Mouse (Mus musculus) layer of hippocampus, adult 18-20 months (tissue): ENCODE measurements around the gene Ptges3. TPM values are rescaled to one million over a fixed set of nuclear protein-coding genes. Genes with fewer than 3 reads are reported as not detected.
"Not testable (repeated sequence)": the region's sequence is repeated elsewhere in the genome, so short reads cannot be mapped to it uniquely, and the experiment has no call there.

ENCODE experiments used
- DNase-seq, 2 experiments: peaks; one replicate each; pipeline ENCODE4 v3.0.0; 2022; ENCODE audit warnings: low spot score in 2 of 2
- total RNA-seq, 2 experiments: library from RNA; stranded (reverse); gene quantifications; 2 replicates each; pipeline ENCODE4 v1.2.3; 2021

Gene Ptges3
- total RNA-seq, 2 experiments from 2014 or later: 146 to 153 TPM

GRCm38 (mm10) chr10:128058184-128058583 lies 570 bp upstream of the Ptges3 start:
- DNase-seq: no peak

- DNase-seq: peak; percentile 21 to 47
Measured at GRCm38 (mm10) chr10:128059207-128059981, 640 bp downstream of the Ptges3 start.

DNA sequence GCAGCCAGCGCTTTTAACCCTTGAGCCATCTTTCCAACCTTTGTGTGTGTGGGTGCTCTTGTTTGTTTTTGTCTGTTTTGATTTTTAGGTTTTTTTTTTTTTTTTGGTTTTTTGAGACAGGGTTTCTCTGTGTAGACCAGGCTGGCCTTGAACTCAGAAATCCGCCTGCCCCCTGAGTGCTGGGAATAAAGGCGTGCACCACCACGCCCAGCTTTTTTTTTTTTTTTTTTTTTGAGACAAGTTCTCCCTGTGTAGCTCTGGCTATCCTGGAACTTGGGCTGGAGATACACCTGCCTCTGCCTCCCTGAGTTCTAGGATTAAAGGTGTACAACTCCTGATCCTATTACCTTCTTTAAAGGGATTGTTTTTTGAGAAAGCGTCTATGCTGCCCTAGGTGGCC lies 2.4 kb downstream of the Ptges3 start:
- no peak for DNase-seq

DNA sequence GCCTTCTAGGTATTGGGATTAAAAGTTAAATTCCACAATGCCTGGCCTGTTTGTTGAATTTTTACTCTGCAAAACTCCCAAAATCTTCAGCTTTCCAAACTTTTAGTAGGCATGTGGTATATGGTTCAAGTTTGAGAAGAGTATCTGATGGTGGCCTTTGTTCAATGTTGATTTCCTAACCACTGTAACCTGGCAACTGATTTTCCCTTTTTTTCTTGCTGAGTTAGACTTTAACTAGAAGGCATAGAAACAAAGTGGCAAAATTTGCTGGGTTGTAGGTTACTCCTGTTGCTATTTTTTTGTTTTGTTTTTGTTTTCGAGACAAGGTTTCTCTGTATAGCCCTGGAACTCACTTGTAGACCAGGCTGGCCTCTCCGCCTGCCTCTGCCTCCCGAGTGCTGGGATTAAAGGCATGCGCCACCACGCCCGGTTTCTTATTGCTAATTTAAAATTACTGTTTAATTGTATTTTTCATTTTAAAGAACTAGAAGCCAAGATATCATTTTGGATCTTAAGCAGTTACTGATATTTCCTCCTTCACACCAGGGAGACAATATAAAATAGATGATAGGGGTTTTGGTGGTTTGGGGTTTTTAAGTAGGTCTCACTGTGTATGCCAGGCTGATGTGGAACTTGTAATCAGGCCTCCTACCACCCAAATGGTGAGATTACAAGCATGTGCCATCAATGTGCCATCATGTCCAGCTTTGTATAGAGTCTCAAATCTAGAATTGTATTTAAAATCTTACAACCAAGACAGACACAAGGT lies 3.7 kb downstream of the Ptges3 start:
- DNase-seq: no peak

DNA sequence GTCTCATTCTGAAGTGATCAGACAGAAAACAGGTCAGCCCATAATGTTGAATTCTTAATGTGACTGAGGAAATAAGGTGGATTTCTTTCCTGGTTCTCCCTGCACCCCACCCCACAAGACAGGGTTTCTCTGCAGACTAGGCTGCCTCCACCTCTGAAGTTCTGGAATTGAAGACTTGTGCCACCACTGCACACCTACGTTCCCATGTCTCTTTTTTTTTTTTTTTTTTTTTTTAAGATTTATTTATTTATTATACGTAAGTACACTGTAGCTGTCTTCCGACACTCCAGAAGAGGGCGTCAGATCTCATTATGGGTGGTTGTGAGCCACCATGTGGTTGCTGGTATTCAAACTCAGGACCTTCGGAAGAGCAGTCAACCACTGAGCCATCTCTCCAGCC lies 7.3 kb downstream of the Ptges3 start:
- DNase-seq: no peak

- no peak for DNase-seq
Measured at GRCm38 (mm10) chr10:128069201-128069600, 10.4 kb downstream of the Ptges3 start.

GRCm38 (mm10) chr10:128070432-128070831 lies 11.7 kb downstream of the Ptges3 start:
- DNase-seq: not testable (repeated sequence)

GRCm38 (mm10) chr10:128078269-128078668 lies 19.5 kb downstream of the Ptges3 start:
- not testable (repeated sequence) for DNase-seq

DNA sequence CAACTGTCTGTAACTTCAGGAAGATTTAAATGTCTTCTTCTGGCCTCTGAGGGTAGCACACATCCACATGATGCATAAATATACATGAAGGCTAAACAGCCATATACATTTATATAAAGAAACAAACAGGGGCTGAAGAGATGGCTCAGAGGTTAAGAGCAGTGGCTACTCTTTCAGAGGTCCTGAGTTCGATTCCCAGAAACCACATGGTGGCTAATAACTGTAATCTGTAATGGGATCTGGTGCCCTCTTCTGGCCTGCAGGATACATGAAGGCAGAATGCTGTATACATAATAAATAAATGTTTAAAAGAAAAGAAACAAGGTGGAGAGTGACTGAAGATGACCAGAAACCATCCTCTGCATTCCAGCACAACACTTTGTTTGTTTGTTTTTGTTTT lies 21.7 kb downstream of the Ptges3 start:
- DNase-seq: peak in 1 of 2 experiments; percentile 32

DNA sequence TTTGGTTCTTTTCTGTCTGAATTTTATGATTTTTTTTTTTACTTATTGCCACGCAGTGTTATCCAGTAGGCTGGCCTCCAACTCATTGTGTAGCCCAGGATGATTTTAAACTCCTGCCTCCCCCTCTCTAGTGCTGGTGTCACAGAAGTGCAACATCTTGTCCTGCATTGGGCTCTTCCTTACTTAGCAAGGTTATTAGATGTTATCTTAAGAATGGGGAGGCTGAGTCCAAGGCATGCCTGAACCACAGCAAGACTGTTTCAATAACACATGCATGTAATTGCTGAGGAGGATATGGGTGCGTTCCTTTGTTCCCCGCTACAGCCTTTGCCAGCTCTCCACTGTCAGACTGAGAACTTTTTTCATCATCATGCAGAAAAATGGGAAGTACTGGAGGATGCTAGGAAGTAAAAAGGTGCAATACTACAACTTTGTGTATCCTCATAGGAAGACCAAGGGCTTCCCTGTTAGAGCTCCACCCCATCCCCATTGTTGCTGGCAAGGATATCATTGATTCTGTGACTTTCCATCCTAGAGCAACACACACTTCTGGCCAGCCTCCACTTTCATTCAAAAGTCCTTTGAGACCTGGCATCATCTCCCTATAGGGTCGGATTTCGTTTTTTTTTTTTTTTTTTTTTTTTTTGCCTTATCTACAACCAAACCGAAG lies 23.2 kb downstream of the Ptges3 start:
- peak in 1 of 2 experiments; percentile 13 for DNase-seq

DNA sequence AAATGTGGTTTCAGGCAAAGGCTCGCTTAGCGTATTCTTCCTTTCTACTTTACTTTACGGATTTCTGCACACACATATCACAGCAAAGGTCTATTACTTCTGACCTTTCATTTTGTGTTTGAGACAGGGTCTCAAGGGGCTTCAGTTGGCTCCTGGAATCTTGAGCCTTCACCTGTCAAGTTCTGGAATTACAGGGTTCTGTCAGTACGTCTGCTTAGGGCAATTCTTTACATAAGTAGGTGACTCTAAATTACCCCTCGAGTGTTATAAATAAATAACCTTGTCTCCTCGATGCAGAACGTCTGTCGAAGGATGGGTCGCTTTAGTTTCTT lies 23.7 kb downstream of the Ptges3 start:
- no peak for DNase-seq

GRCm38 (mm10) chr10:128082880-128083421 lies 24.2 kb downstream of the Ptges3 start, which contains the start of gene Atp5b:
Atp5b (plus strand) TSS chr10:128083273.
- peak; percentile 98 to 100 for DNase-seq

- DNase-seq: no peak
Measured at GRCm38 (mm10) chr10:128083688-128084087, 24.9 kb downstream of the Ptges3 start.

DNA sequence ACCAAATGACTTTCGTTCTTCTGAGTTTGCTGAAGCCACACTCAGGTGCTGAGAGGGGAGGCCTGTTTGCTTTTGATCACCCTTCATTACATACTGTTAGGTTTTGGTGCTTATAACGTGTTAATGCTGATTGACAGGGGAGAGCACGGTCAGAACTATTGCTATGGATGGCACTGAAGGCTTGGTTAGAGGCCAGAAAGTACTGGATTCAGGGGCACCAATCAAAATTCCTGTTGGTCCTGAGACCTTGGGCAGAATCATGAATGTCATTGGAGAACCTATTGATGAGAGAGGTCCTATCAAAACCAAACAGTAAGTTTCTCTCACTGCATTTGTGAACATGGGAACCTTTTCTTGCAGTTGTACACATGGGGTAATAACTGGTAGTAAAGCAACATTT lies 25.4 kb downstream of the Ptges3 start:
- peak in 1 of 2 experiments; percentile 13 for DNase-seq

- DNase-seq: peak in 1 of 2 experiments; percentile 30
Measured at GRCm38 (mm10) chr10:128086391-128086790, 27.6 kb downstream of the Ptges3 start.

- DNase-seq: not testable (repeated sequence)
Measured at GRCm38 (mm10) chr10:128087216-128087615, 28.5 kb downstream of the Ptges3 start.

GRCm38 (mm10) chr10:128088181-128088580 lies 29.4 kb downstream of the Ptges3 start:
- no peak for DNase-seq

DNA sequence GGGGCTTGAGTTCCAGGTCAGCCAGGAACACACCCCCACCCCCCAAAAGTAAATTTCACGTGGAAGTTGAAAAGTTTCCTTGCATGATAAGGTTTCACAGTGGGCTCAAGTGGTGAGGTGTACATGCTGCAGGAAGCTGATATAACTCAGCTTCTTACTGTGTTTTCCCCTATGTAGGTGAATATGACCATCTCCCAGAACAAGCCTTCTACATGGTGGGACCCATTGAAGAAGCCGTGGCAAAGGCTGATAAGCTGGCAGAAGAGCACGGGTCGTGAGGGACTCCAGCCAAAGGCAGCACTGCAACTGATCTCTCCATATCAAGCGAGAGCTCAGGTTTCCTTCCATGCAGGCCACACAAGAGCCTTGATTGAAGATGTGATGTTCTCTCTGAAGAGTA lies 31.1 kb downstream of the Ptges3 start:
- DNase-seq: no peak

DNA sequence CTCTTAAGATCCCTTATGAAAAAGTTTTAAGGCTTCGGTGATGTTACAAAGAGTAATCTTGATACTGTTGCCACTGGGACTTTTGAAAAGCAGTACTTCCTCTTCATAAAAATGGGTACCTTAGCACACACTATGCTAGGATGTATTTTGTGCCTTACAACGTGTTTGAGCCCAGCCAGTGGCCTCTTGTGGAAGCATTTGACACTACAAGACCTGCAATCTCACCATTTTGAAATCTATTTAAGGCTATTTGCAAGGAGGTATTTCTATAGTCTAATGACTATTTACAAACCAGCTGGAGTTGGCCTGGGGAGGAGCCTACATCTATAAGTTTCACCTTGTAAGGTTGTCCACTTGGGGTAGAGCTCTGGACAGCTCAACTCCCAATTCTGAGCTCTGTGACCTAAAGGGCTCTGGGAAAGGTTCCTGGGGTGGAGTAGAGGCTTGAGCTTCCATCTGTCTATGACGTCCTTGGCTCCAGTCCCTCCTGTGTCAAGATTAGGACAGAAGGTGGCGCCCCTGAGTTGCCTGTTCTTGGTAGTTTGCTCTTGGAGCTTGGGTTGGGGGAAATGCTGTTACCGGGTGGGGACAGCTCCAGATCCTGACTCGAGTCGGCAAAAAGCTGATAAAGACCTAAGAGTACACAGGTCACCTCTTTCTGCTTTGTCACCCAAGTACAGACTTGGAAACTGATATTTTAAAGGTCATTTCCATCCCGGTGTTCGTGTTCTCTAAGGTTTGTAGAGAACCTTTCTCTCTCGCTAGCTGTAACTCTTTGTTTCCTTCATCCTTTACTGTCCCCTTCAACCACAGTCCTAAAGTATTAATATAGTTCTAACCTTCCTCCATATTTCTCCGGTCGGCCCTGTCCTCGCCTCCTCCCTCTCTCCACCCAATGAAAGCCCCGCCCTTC lies 32.2 kb downstream of the Ptges3 start:
- DNase-seq: peak; percentile 80 to 93
